Mouse (Mus musculus): ENCODE results near the gene Gtf2h3.

The Gtf2h3 gene

GRCm38 (mm10) chr5:124571068-124571467 is 7.9 kb upstream of the Gtf2h3 start:
- in situ Hi-C loops (cut with MboI, MseI), result no loop called here

GRCm38 (mm10) chr5:124575467-124575866 is 3.5 kb upstream of the Gtf2h3 start:
- in situ Hi-C loops (cut with MboI, MseI), result no loop called here

GRCm38 (mm10) chr5:124582515-124582914 is 3.6 kb downstream of the Gtf2h3 start:
- in situ Hi-C loops (cut with MboI, MseI), result no loop called here

GRCm38 (mm10) chr5:124592768-124593167 is 13.8 kb downstream of the Gtf2h3 start:
- in situ Hi-C loops (cut with MboI, MseI), result no loop called here

- in situ Hi-C loops (cut with MboI, MseI), result no loop called here
These were observed 19.6 kb downstream of the Gtf2h3 start for GRCm38 (mm10) chr5:124598224-124599174.

GRCm38 (mm10) chr5:124599726-124600125 is 20.8 kb downstream of the Gtf2h3 start:
- in situ Hi-C loops (cut with MboI, MseI), result loop anchor here (5.0 to 10.0 kb wide), 2 partner anchors 128 to 275 kb away; partner anchors contain the start of gene Dnah10

- in situ Hi-C loops (cut with MboI, MseI), result loop anchor here (5.0 to 10.0 kb wide), 2 partner anchors 125 to 272 kb away; partner anchors contain the start of gene Dnah10
These were observed 23.4 kb downstream of the Gtf2h3 start for GRCm38 (mm10) chr5:124602349-124602748.

GRCm38 (mm10) chr5:124604296-124604695 is 25.4 kb downstream of the Gtf2h3 start:
- in situ Hi-C loops (cut with MboI, MseI), result loop anchor here (5.0 to 10.0 kb wide), 2 partner anchors 123 to 271 kb away; partner anchors contain the start of gene Dnah10

- in situ Hi-C loops (cut with MboI, MseI), result loop anchor here (10.0 kb wide), 1 partner anchor 270 kb away; no protein-coding TSS in a partner anchor
These were observed 26.2 kb downstream of the Gtf2h3 start for GRCm38 (mm10) chr5:124605041-124605622.

- in situ Hi-C loops (cut with MboI, MseI), result loop anchor here (10.0 kb wide), 1 partner anchor 244 kb away; no protein-coding TSS in a partner anchor
These were observed 32.0 kb downstream of the Gtf2h3 start for GRCm38 (mm10) chr5:124610965-124611364.

- in situ Hi-C loops (cut with MboI, MseI), result loop anchor here (10.0 kb wide), 1 partner anchor 240 kb away; no protein-coding TSS in a partner anchor
These were observed 35.8 kb downstream of the Gtf2h3 start for GRCm38 (mm10) chr5:124614709-124615108.

GRCm38 (mm10) chr5:124618711-124619110 is 39.8 kb downstream of the Gtf2h3 start:
- in situ Hi-C loops (cut with MboI, MseI), result loop anchor here (10.0 kb wide), 1 partner anchor 236 kb away; no protein-coding TSS in a partner anchor

GRCm38 (mm10) chr5:124621362-124621761 is 42.4 kb downstream of the Gtf2h3 start:
- in situ Hi-C loops (cut with MboI, MseI), result no loop called here

GRCm38 (mm10) chr5:124622890-124623289 is 44.0 kb downstream of the Gtf2h3 start:
- in situ Hi-C loops (cut with MboI, MseI), result no loop called here

- in situ Hi-C loops (cut with MboI, MseI), result no loop called here
These were observed 45.4 kb downstream of the Gtf2h3 start for GRCm38 (mm10) chr5:124624291-124624690.

- in situ Hi-C loops (cut with MboI, MseI), result loop anchor here (25.0 kb wide), 2 partner anchors 384 to 459 kb away; partner anchors contain the start of gene Rflna
These were observed 49.8 kb downstream of the Gtf2h3 start, which contains the start of gene Atp6v0a2 for GRCm38 (mm10) chr5:124628448-124629363. TSS of gene Atp6v0a2 (plus strand) at chr5:124628576.

GRCm38 (mm10) chr5:124629641-124630040 is 50.7 kb downstream of the Gtf2h3 start:
- in situ Hi-C loops (cut with MboI, MseI), result loop anchor here (10.0 to 25.0 kb wide), 3 partner anchors 383 to 715 kb away; partner anchors contain the start of genes Rflna and Scarb1

GRCm38 (mm10) chr5:124631685-124632084 is 52.7 kb downstream of the Gtf2h3 start:
- in situ Hi-C loops (cut with MboI, MseI), result loop anchor here (10.0 to 25.0 kb wide), 3 partner anchors 381 to 713 kb away; partner anchors contain the start of genes Rflna and Scarb1

GRCm38 (mm10) chr5:124632461-124632860 is 53.5 kb downstream of the Gtf2h3 start:
- in situ Hi-C loops (cut with MboI, MseI), result loop anchor here (10.0 to 25.0 kb wide), 3 partner anchors 380 to 712 kb away; partner anchors contain the start of genes Rflna and Scarb1

GRCm38 (mm10) chr5:124633425-124633824 is 54.5 kb downstream of the Gtf2h3 start:
- in situ Hi-C loops (cut with MboI, MseI), result loop anchor here (10.0 to 25.0 kb wide), 3 partner anchors 379 to 711 kb away; partner anchors contain the start of genes Rflna and Scarb1
